Mouse (Mus musculus) cerebellum, adult 11-12 months (tissue): ENCODE results near the gene Unc119b.
A peak's percentile ranks its signal among the peaks of the same experiment; 100 is the strongest.
"Not testable (repeated sequence)": the region's sequence is repeated elsewhere in the genome, so short reads cannot be mapped to it uniquely, and the experiment has no call there.

ENCODE experiments used
- DNase-seq: peaks from one replicate; pipeline ENCODE4 v3.0.0; 2022

The Unc119b gene

DNA sequence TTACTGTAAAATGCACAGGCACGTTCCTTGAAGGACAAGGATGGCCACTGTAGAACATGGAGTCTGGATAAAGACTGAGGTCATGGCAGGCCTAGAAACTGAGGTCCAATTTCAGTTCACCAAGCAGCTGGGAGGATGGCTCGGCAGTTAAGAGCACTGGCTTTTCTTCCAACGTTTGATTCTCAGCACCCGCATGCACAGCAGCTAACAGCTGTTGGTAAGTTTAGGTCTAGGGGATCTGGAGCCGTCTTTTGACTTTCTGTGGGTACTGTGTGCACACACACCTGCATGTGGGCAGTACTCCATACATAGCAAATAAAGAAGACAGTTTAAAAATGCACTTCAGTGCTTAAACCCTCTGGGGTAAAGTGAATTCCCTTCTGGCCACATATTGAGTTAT is 53.1 kb downstream of the Unc119b start:
- no peak for DNase-seq

DNA sequence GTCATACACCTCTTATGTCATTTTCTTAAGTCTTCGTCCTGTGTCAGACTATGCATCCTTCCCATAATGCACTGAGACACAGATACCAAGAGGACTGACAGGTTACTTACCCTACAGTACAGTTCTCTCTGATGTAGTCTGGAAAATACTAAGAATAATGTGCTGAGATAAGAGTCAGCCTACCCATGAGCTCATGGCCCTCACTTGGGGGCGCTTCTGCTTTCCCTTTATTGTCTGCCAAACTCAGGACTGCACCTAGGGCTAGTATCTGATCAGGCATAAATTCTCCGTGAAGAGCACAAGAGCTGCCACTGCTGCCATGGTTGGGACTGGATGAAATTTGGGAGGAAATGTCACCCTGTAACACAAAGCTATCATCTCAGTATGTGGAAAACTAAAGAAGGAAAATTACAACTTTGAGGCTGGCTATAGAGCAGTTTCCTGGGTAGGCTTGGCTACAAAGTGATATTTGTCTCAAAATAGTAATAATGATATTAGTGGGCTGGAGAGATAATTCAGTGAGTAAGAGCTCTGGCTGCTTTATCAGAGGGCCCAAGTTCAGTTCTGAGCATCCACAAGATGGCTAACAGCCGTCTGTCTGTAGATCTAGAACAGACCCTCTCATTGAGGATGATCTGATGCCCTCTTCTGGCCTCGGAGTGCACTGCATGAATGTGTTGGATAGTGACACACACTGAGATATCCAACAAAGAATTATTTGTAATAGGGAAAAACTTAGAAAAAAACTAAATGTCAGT is 58.5 kb downstream of the Unc119b start:
- peak; percentile 39 for DNase-seq

DNA sequence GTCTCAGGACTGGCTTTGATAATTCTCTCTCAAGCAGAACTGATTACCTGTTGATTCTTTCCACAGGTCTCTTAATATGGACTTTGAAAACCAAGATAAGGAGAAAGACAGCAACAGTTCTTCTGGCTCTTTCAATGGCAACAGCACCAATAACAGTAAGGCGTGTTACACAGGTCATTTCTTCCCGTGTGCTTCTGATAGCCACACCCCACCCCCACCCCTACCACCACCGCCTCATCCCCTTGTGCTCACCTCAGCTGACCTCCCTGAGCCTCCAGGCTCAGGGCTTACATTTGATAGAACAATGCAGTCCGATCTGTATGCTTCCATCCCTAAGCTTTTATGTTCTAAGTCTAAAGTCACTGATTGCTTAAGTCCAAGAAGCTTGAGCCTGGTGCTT is 60.0 kb downstream of the Unc119b start:
- DNase-seq: no peak

DNA sequence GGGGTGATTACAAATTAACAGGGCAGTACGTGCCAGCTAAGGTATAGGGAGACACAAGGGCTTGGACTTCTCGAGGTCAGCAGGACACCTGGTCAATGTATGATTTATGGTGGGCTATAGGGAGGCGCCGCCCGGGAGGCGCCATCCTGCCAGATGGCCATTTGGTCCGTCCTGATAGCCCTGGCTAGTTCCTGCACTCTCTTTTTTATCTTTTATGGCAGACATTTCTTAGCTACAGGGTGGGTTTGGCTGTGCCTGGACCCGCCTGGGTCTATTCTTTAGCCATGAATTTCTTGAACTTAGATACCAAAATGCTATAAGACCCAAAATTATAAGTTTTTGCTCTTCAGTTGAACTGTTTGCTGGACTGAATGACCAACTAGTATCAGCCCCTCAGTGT is 61.5 kb downstream of the Unc119b start:
- DNase-seq: not testable (repeated sequence)
